Mouse (Mus musculus): ENCODE data around the gene Pacsin2.

DNA sequence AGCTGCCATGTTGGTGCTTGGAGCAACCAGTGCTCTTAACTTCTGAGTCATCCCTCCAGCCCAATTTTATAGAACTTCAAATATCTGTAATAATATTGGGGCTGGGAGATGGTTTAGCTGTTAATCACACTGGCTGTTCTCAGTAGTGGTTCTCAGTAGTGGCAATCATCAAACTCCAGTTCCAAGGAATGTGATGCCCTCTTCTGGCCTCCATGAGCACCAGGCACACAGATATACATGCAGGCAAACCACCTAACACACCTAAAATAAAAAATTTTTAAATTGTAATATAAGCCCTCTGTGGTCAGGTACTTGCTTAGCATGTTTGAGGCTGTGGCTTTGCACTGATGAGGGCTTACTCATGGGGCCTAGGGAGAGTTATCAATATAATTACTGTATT is 98.7 kb downstream of the Pacsin2 start:
- TF ChIP-seq CTCF (IDR thresholded peaks at IDR 0.05; ENCODE audit: control insufficient read depth, insufficient read depth, insufficient replicate concordance, low read depth, low read length) (no peak), POLR2A (IDR thresholded peaks at IDR 0.05; ENCODE audit: control insufficient read depth, low read depth, low read length) (no peak)
